In genomic region chr19:47088226-47088625, GRCm38 (mm10) we compare ENCODE assay signal across 15 mouse cellular contexts. TPM values are rescaled to one million over a fixed set of nuclear protein-coding genes. Genes with fewer than 3 reads are reported as not detected.
DNase-seq lines count a peak whose midpoint lies in the region; ATAC-seq lines count a peak whose summit lies in the region.
"Had no signal": no experiment of that assay in that cellular context is flagged by ENCODE, and none has a peak within 500 bp of the region (broad histone marks: within the 10 kb centered on the region; RNA-seq: fewer than 3 reads in every experiment).

No protein-coding gene starts in this region.

- H3K4me2 ChIP-seq in heart, embryonic 14.5 days (ENCODE audit: low read length) = peak overlapping the region; percentile 82
- H3K4me2 ChIP-seq: midbrain, embryonic 11.5 days had no signal

- DNase-seq in kidney, adult 11 months = peak; percentile 60
- DNase-seq in kidney, postnatal 4 days = no peak
- DNase-seq in brain, adult 2 months (ENCODE audit: low read depth, low spot score) = peak; percentile 25
- peak; percentile 68 to 73 for DNase-seq in kidney, postnatal 36 days
- DNase-seq in lung, postnatal 36 days = no peak
- no peak for DNase-seq in layer of hippocampus, adult 18-20 months (ENCODE audit: low spot score in 2 of 2)
- DNase-seq: cerebellum, adult 9-11 months; lung, adult 2 months; thymus, adult 2 months had no signal

- H3K4me3 ChIP-seq in heart, embryonic 14.5 days (ENCODE audit: control insufficient read depth in 1 of 2, insufficient read depth in 1 of 2, low read depth in 1 of 2, low read length in 2 of 2) = peak overlapping the region in 1 of 2 experiments; percentile 90; a peak in 1 of 4 replicates
- H3K4me3 ChIP-seq: neural tube, embryonic 12.5 days had no signal

- WGBS in heart, embryonic 14.5 days = 65% methylated on average over 3 of the region's 3 CpGs

- peaks cover 0 to 25% of the 10 kb centered on the region in 2 experiments; a peak in 2 of 4 replicates for H3K4me1 ChIP-seq in heart, embryonic 14.5 days (ENCODE audit: control insufficient read depth in 2 of 2, insufficient read depth in 2 of 2, low read length in 2 of 2)

- peaks cover 51% of the 10 kb centered on the region for H3K36me3 ChIP-seq in heart, embryonic 14.5 days (ENCODE audit: control insufficient read depth, insufficient read depth, low read length)

- no peak overlapping the region for H3K27ac ChIP-seq in heart, embryonic 14.5 days (replicated peaks in 1 of 2; ENCODE audit: control insufficient read depth in 1 of 2, insufficient read depth in 1 of 2, low read depth in 2 of 2, low read length in 2 of 2)
- H3K27ac ChIP-seq: neural tube, embryonic 12.5 days had no signal

- H3K9me3 ChIP-seq in heart, embryonic 14.5 days (ENCODE audit: control insufficient read depth, low read length) = no peaks in the 10 kb centered on the region
- H3K9me3 ChIP-seq: neural tube, embryonic 12.5 days had no signal

- no peak for ATAC-seq in heart, embryonic 14.5 days (ENCODE audit: insufficient number of reproducible peaks, insufficient read depth, low FRiP score, low read depth)
- ATAC-seq in monocyte, adult 5-6 weeks (replicated peaks; ENCODE audit: insufficient number of reproducible peaks, low FRiP score, low TSS enrichment, poor library complexity, severe bottlenecking) = no peak
- ATAC-seq: forebrain, embryonic 16.5 days; intestine, embryonic 16.5 days had no signal

- peak overlapping the region; percentile 21; the same call in 1 of the 2 replicates for H3K9ac ChIP-seq in heart, embryonic 14.5 days (ENCODE audit: low read length)
- H3K9ac ChIP-seq: neural tube, embryonic 12.5 days had no signal

- no peaks in the 10 kb centered on the region for H3K27me3 ChIP-seq in heart, embryonic 14.5 days (ENCODE audit: control insufficient read depth, insufficient read depth, low read length)
- H3K27me3 ChIP-seq: neural tube, embryonic 12.5 days had no signal

RNA-seq across cellular contexts. Expression of gene Usmg5, which starts 2.2 kb away (rescaled TPM):
- polyA plus RNA-seq in heart, embryonic 14.5 days (2014; fragmentation: Nextera tagmentation; extraction: Ambion mirVana) = 2,728 and 2,838 TPM in 2 replicates
- 231 to 250 TPM (median 231 TPM) in 3 replicates for total RNA-seq in monocyte, adult 5-6 weeks (2017)
- 100 to 1,000 TPM; 748 to 765 TPM for total RNA-seq in layer of hippocampus, adult 18-20 months (2021)

RNA-seq across cellular contexts. Expression of gene Pdcd11, which starts 2.3 kb away (rescaled TPM):
- polyA plus RNA-seq in heart, embryonic 14.5 days (2014; fragmentation: Nextera tagmentation; extraction: Ambion mirVana) = 4.6 and 5.3 TPM in 2 replicates
- 15.6 to 24.0 TPM (median 18.9 TPM) in 3 replicates for total RNA-seq in monocyte, adult 5-6 weeks (2017)
- total RNA-seq in layer of hippocampus, adult 18-20 months (2021) = 10 to 100 TPM; 16.9 to 18.3 TPM

RNA-seq across cellular contexts. Expression of gene Taf5, which starts 20.7 kb away (rescaled TPM):
- 5.4 and 5.7 TPM in 2 replicates for polyA plus RNA-seq in heart, embryonic 14.5 days (2014; fragmentation: Nextera tagmentation; extraction: Ambion mirVana)
- total RNA-seq in monocyte, adult 5-6 weeks (2017) = 15.5 to 23.5 TPM (median 20.1 TPM) in 3 replicates
- total RNA-seq in layer of hippocampus, adult 18-20 months (2021) = 1 to 10 TPM; 6.9 to 7.0 TPM

RNA-seq across cellular contexts. Expression of gene Pcgf6, which starts 37.5 kb away (rescaled TPM):
- polyA plus RNA-seq in heart, embryonic 14.5 days (2014; fragmentation: Nextera tagmentation; extraction: Ambion mirVana) = 8.8 and 11.0 TPM in 2 replicates
- 0.95 to 5.7 TPM (median 1.7 TPM) in 3 replicates for total RNA-seq in monocyte, adult 5-6 weeks (2017)
- 10 to 100 TPM; 19.8 to 20.8 TPM for total RNA-seq in layer of hippocampus, adult 18-20 months (2021)

RNA-seq across cellular contexts. Expression of gene Calhm2, which starts 49.9 kb away (rescaled TPM):
- 1.7 and 2.4 TPM in 2 replicates for polyA plus RNA-seq in heart, embryonic 14.5 days (2014; fragmentation: Nextera tagmentation; extraction: Ambion mirVana)
- 28.2 to 57.6 TPM (median 36.5 TPM) in 3 replicates for total RNA-seq in monocyte, adult 5-6 weeks (2017)
- total RNA-seq in layer of hippocampus, adult 18-20 months (2021) = 1 to 10 TPM; 5.4 to 6.3 TPM

Comparison
In these comparisons a context has a peak if more than half of its experiments do, and no peak if none do; other contexts are left out.
1. DNase-seq: peak in kidney, adult 11 months (single experiment), brain, adult 2 months (single experiment) and kidney, postnatal 36 days (2 of 2); none in kidney, postnatal 4 days (0 of 2), lung, postnatal 36 days (single experiment) and layer of hippocampus, adult 18-20 months (0 of 2).